9 mouse cellular contexts compared by ENCODE assay signal in the genomic region with DNA sequence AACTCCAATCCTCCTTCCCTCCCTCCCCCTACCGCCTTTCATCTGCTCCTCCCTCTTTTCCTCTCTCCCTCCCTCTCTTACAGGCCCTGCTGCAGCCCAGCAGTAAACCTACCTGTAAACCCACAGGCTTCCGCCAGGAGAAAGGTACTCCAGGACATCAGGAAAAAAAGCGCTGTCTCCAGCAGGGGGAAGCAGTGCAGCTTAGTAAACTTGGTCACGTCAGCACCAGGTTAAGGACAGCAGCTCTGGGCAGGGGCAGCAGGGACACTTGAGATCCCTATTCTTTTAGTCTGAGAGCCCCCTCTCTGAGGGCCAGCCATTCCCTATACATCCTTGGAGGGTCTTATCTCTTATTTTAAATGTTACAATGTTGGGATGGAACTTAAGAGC.
DNase-seq lines count a peak whose midpoint lies in the region; ATAC-seq and TF ChIP-seq lines count a peak whose summit lies in the region.
"Had no signal": no experiment of that assay in that cellular context is flagged by ENCODE, and none has a peak within 500 bp of the region (broad histone marks: within the 10 kb centered on the region; RNA-seq: fewer than 3 reads in every experiment).

No protein-coding gene starts in this region.

- no peak for TF ChIP-seq EP300 in ES-Bruce4 (IDR thresholded peaks at IDR 0.05; ENCODE audit: insufficient read depth, low read depth, low read length)

- TF ChIP-seq POLR2A in ES-Bruce4 (IDR thresholded peaks at IDR 0.05; ENCODE audit: insufficient read depth, low read length): no peak

- peak; percentile 63 for TF ChIP-seq CTCF in ES-Bruce4 (IDR thresholded peaks at IDR 0.05; ENCODE audit: low read depth, low read length)

- no peak overlapping the region for H3K27ac ChIP-seq in forebrain, embryonic 10.5 days
- H3K27ac ChIP-seq in forebrain, embryonic 15.5 days (replicated peaks): no peak overlapping the region
- H3K27ac ChIP-seq in ES-Bruce4 (ENCODE audit: insufficient read depth, low read length): no peak overlapping the region
- no peak overlapping the region for H3K27ac ChIP-seq in stomach, embryonic 16.5 days (ENCODE audit: low read length)
- H3K27ac ChIP-seq: limb, embryonic 12.5 days had no signal

- no peaks in the 10 kb centered on the region for H3K27me3 ChIP-seq in forebrain, embryonic 10.5 days (ENCODE audit: poor library complexity, severe bottlenecking)
- H3K27me3 ChIP-seq in forebrain, embryonic 15.5 days: no peaks in the 10 kb centered on the region
- H3K27me3 ChIP-seq in ES-Bruce4 (ENCODE audit: control insufficient read depth, insufficient read depth, low read length, poor library complexity, severe bottlenecking): no peaks in the 10 kb centered on the region
- H3K27me3 ChIP-seq in stomach, embryonic 16.5 days (ENCODE audit: control insufficient read depth, insufficient read depth, low read length): no peaks in the 10 kb centered on the region
- H3K27me3 ChIP-seq: limb, embryonic 12.5 days had no signal

- H3K4me3 ChIP-seq in forebrain, embryonic 10.5 days: no peak overlapping the region
- H3K4me3 ChIP-seq in forebrain, embryonic 15.5 days: no peak overlapping the region
- H3K4me3 ChIP-seq in ES-Bruce4 (ENCODE audit: low read depth, low read length): no peak overlapping the region
- H3K4me3 ChIP-seq in stomach, embryonic 16.5 days (replicated peaks; ENCODE audit: low read length): no peak overlapping the region
- H3K4me3 ChIP-seq: limb, embryonic 12.5 days had no signal

- H3K36me3 ChIP-seq in forebrain, embryonic 10.5 days (replicated peaks): no peaks in the 10 kb centered on the region
- no peaks in the 10 kb centered on the region for H3K36me3 ChIP-seq in forebrain, embryonic 15.5 days
- H3K36me3 ChIP-seq in ES-Bruce4 (ENCODE audit: control insufficient read depth, insufficient read depth, low read length, poor library complexity, severe bottlenecking): no peaks in the 10 kb centered on the region
- no peaks in the 10 kb centered on the region for H3K36me3 ChIP-seq in stomach, embryonic 16.5 days (ENCODE audit: control insufficient read depth, insufficient read depth, low read length)
- H3K36me3 ChIP-seq: limb, embryonic 12.5 days had no signal

- peak; percentile 41 for DNase-seq in forebrain, embryonic 10.5 days (ENCODE audit: extremely low spot score, low spot score)
- peak; percentile 50 for DNase-seq in cerebellum, adult 9-10 months
- peak; percentile 77 for DNase-seq in kidney, postnatal 10 days

- H3K9me3 ChIP-seq in forebrain, embryonic 10.5 days: no peaks in the 10 kb centered on the region
- H3K9me3 ChIP-seq in forebrain, embryonic 15.5 days: no peaks in the 10 kb centered on the region
- H3K9me3 ChIP-seq in ES-Bruce4 (replicated peaks; ENCODE audit: control insufficient read depth, insufficient read depth, low read length, poor library complexity, severe bottlenecking): no peaks in the 10 kb centered on the region
- no peaks in the 10 kb centered on the region for H3K9me3 ChIP-seq in stomach, embryonic 16.5 days (replicated peaks; ENCODE audit: control insufficient read depth, low read length)
- H3K9me3 ChIP-seq: limb, embryonic 12.5 days had no signal

- H3K4me2 ChIP-seq in forebrain, embryonic 15.5 days (replicated peaks): no peak overlapping the region
- no peak overlapping the region for H3K4me2 ChIP-seq in stomach, embryonic 16.5 days (ENCODE audit: low read depth, low read length)
- H3K4me2 ChIP-seq: limb, embryonic 12.5 days had no signal

- WGBS in forebrain, embryonic 10.5 days: 10% methylated on average over 4 of the region's 4 CpGs
- 13% methylated on average over 4 of the region's 4 CpGs for WGBS in forebrain, embryonic 15.5 days
- WGBS in stomach, embryonic 16.5 days: 13% methylated on average over 4 of the region's 4 CpGs

- ATAC-seq in forebrain, embryonic 15.5 days (replicated peaks): no peak; the same call in 1 of the 2 replicates
- ATAC-seq in granulocyte monocyte progenitor cell, adult 5-6 weeks (replicated peaks; ENCODE audit: poor library complexity, severe bottlenecking): peak; percentile 58
- ATAC-seq in megakaryocyte, adult 5-6 weeks (ENCODE audit: poor library complexity, severe bottlenecking): 0 out of 2 replicates have a peak, but pooled peaks have one; percentile 30
- 0 out of 2 replicates have a peak, but pooled peaks have one; percentile 37 for ATAC-seq in stomach, embryonic 16.5 days (ENCODE audit: insufficient read depth, low FRiP score)

- H3K4me1 ChIP-seq in forebrain, embryonic 10.5 days: no peaks in the 10 kb centered on the region
- no peaks in the 10 kb centered on the region for H3K4me1 ChIP-seq in forebrain, embryonic 15.5 days
- H3K4me1 ChIP-seq in ES-Bruce4 (ENCODE audit: control insufficient read depth, insufficient read depth, low read length): no peaks in the 10 kb centered on the region
- no peaks in the 10 kb centered on the region for H3K4me1 ChIP-seq in stomach, embryonic 16.5 days (ENCODE audit: control insufficient read depth, insufficient read depth, low read length)
- H3K4me1 ChIP-seq: limb, embryonic 12.5 days had no signal

- H3K9ac ChIP-seq in forebrain, embryonic 15.5 days (replicated peaks): no peak overlapping the region
- no peak overlapping the region for H3K9ac ChIP-seq in ES-Bruce4 (ENCODE audit: low read depth, poor library complexity, severe bottlenecking)
- no peak overlapping the region for H3K9ac ChIP-seq in stomach, embryonic 16.5 days (ENCODE audit: low read length)
- H3K9ac ChIP-seq: limb, embryonic 12.5 days had no signal
